11 mouse cellular contexts compared by ENCODE assay signal in the genomic region with DNA sequence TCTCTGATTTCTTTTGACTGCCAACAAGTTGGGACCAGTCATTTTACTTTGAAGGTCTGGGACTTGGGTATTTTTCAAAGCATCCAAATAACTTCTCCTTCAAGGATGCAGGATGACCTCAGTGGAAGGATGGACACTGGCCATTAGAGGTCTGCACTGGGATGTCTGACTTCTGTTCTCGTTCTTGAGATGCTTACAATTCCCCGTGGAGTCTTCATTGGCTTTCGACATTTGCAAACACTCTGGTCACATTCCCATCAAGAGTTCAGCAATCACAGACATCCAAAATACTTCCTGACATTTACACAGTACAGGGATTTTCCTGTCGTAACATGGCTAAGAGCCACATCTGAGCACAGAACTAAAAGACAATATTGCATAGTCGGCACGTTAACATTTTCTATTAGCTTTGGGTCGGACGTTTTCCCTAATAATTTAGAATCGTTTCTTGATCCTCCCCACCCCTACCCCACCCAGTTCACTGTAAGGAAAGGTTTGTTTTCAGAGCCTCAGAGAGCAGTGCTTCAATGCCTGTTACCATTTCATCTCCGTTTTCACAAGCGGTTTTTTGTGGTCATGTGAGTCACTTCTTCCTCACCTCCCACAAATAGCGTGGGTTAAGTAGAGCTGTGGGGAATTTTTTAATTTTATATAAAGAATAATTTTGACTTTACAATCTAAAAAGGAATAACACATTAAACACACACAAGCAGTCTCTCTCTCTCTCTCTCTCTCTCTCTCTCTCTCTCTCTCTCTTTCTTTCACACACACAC. TPM values are rescaled to one million over a fixed set of nuclear protein-coding genes. Genes with fewer than 3 reads are reported as not detected.
DNase-seq lines count a peak whose midpoint lies in the region; ATAC-seq lines count a peak whose summit lies in the region.
"Had no signal": no experiment of that assay in that cellular context is flagged by ENCODE, and none has a peak within 500 bp of the region (broad histone marks: within the 10 kb centered on the region; RNA-seq: fewer than 3 reads in every experiment).

No protein-coding gene starts in this region.

- 0 out of 2 replicates have a peak, but pooled peaks cover 5% of the 10 kb centered on the region for H3K4me1 ChIP-seq in midbrain, embryonic 15.5 days
- no peaks in the 10 kb centered on the region for H3K4me1 ChIP-seq in midbrain, embryonic 14.5 days (ENCODE audit: control insufficient read depth, insufficient read depth, low read length)
- H3K4me1 ChIP-seq in brown adipose tissue, adult 24 weeks (ENCODE audit: control insufficient read depth, insufficient read depth, insufficient read length, low read length) = 0 out of 2 replicates have a peak, but pooled peaks cover 2% of the 10 kb centered on the region
- peaks cover 14% of the 10 kb centered on the region for H3K4me1 ChIP-seq in midbrain, embryonic 10.5 days
- H3K4me1 ChIP-seq: limb, embryonic 12.5 days had no signal

- ATAC-seq in midbrain, embryonic 15.5 days (replicated peaks) = 0 out of 2 replicates have a peak, but pooled peaks have one; percentile 22
- no peak for ATAC-seq in midbrain, embryonic 14.5 days (ENCODE audit: low FRiP score, low TSS enrichment)

- DNase-seq in gastrocnemius, postnatal 25 days = peak; percentile 32
- no peak for DNase-seq in gastrocnemius, postnatal 4 days (ENCODE audit: low spot score in 2 of 2)
- DNase-seq in midbrain, embryonic 14.5 days = no peak
- DNase-seq in skeletal muscle tissue, adult 2 months (ENCODE audit: low read depth, low spot score) = peak; percentile 58
- DNase-seq in midbrain, embryonic 10.5 days (ENCODE audit: low spot score) = no peak
- DNase-seq in adrenal gland, adult 8-10 months = no peak

- no peak overlapping the region for H3K4me2 ChIP-seq in midbrain, embryonic 15.5 days
- H3K4me2 ChIP-seq in midbrain, embryonic 14.5 days (ENCODE audit: low read length) = no peak overlapping the region
- H3K4me2 ChIP-seq: limb, embryonic 12.5 days had no signal

- H3K4me3 ChIP-seq in midbrain, embryonic 15.5 days = no peak overlapping the region
- no peak overlapping the region for H3K4me3 ChIP-seq in midbrain, embryonic 14.5 days (replicated peaks; ENCODE audit: low read depth, low read length)
- H3K4me3 ChIP-seq in brown adipose tissue, adult 24 weeks (ENCODE audit: insufficient read depth, low read depth, low read length) = peak overlapping the region; percentile 44
- H3K4me3 ChIP-seq in midbrain, embryonic 10.5 days = no peak overlapping the region
- H3K4me3 ChIP-seq: limb, embryonic 12.5 days; midbrain, embryonic 13.5 days had no signal

- H3K27ac ChIP-seq in midbrain, embryonic 15.5 days = no peak overlapping the region
- H3K27ac ChIP-seq in midbrain, embryonic 14.5 days (replicated peaks; ENCODE audit: low read depth, low read length) = no peak overlapping the region
- H3K27ac ChIP-seq in brown adipose tissue, adult 24 weeks (replicated peaks; ENCODE audit: low read depth, low read length) = peak overlapping the region; percentile 86
- H3K27ac ChIP-seq in midbrain, embryonic 10.5 days (replicated peaks) = no peak overlapping the region
- H3K27ac ChIP-seq: limb, embryonic 12.5 days; midbrain, embryonic 13.5 days had no signal

- H3K9ac ChIP-seq in midbrain, embryonic 15.5 days = no peak overlapping the region
- H3K9ac ChIP-seq in midbrain, embryonic 14.5 days (replicated peaks; ENCODE audit: low read length) = no peak overlapping the region
- H3K9ac ChIP-seq: forebrain, postnatal 0 days; limb, embryonic 12.5 days; midbrain, embryonic 13.5 days had no signal

- H3K36me3 ChIP-seq in midbrain, embryonic 15.5 days (replicated peaks) = no peaks in the 10 kb centered on the region
- no peaks in the 10 kb centered on the region for H3K36me3 ChIP-seq in midbrain, embryonic 14.5 days (ENCODE audit: control insufficient read depth, insufficient read depth, low read length)
- no peaks in the 10 kb centered on the region for H3K36me3 ChIP-seq in midbrain, embryonic 10.5 days
- H3K36me3 ChIP-seq: limb, embryonic 12.5 days; midbrain, embryonic 13.5 days had no signal

- no peaks in the 10 kb centered on the region for H3K9me3 ChIP-seq in midbrain, embryonic 15.5 days
- H3K9me3 ChIP-seq in midbrain, embryonic 14.5 days (ENCODE audit: control insufficient read depth, low read length) = no peaks in the 10 kb centered on the region
- H3K9me3 ChIP-seq in midbrain, embryonic 10.5 days (replicated peaks) = no peaks in the 10 kb centered on the region
- H3K9me3 ChIP-seq: limb, embryonic 12.5 days; midbrain, embryonic 13.5 days had no signal

- WGBS in midbrain, embryonic 15.5 days = 84% methylated on average over 12 of the region's 12 CpGs
- WGBS in midbrain, embryonic 14.5 days = 89% methylated on average over 12 of the region's 12 CpGs
- 89% methylated on average over 12 of the region's 12 CpGs for WGBS in midbrain, embryonic 10.5 days

- no peaks in the 10 kb centered on the region for H3K27me3 ChIP-seq in midbrain, embryonic 15.5 days (replicated peaks)
- no peaks in the 10 kb centered on the region for H3K27me3 ChIP-seq in midbrain, embryonic 14.5 days (ENCODE audit: control insufficient read depth, insufficient read depth, low read length)
- no peaks in the 10 kb centered on the region for H3K27me3 ChIP-seq in midbrain, embryonic 10.5 days (ENCODE audit: low read depth, poor library complexity, severe bottlenecking)
- H3K27me3 ChIP-seq: limb, embryonic 12.5 days; midbrain, embryonic 13.5 days had no signal

RNA-seq across cellular contexts. Expression of a gene that starts 44.3 kb away (rescaled TPM):
- under 1 TPM in 1 of 2 experiments, not detected in 1; 0.33 TPM for total RNA-seq in gastrocnemius, postnatal 25 days (2021)
- total RNA-seq in gastrocnemius, postnatal 4 days (2021) = under 1 TPM in 1 of 2 experiments, not detected in 1; 0.10 TPM
- 0.14 and 0.19 TPM in 2 replicates for polyA plus RNA-seq in midbrain, embryonic 15.5 days (2015; fragmentation: Nextera tagmentation; extraction: Ambion mirVana)
- polyA plus RNA-seq in midbrain, embryonic 14.5 days (2014; fragmentation: Nextera tagmentation; extraction: Ambion mirVana) = 0.08 and 0.20 TPM in 2 replicates
- polyA plus RNA-seq in brown adipose tissue, adult 24 weeks (2012; ENCODE audit: insufficient read depth, insufficient read length, missing spikeins) = not detected in 2 replicates
- 0.22 and 0.38 TPM in 2 replicates for polyA plus RNA-seq in midbrain, embryonic 10.5 days (2016; fragmentation: Nextera tagmentation; extraction: Ambion mirVana)
- under 1 TPM in 3 of 4 experiments, not detected in 1; 0.15 to 0.52 (median 0.23) TPM for total RNA-seq in adrenal gland, adult 8-10 months (2022)

Comparison
In these comparisons a context has a peak if more than half of its experiments do, and no peak if none do; other contexts are left out.
1. DNase-seq: peak in gastrocnemius, postnatal 25 days (single experiment) and skeletal muscle tissue, adult 2 months (single experiment); none in gastrocnemius, postnatal 4 days (0 of 2), midbrain, embryonic 14.5 days (single experiment), midbrain, embryonic 10.5 days (single experiment) and adrenal gland, adult 8-10 months (single experiment).